Mouse (Mus musculus): ENCODE results near the gene Gnaq. TPM values are rescaled to one million over a fixed set of nuclear protein-coding genes. Genes with fewer than 3 reads are reported as not detected.
"Not testable (repeated sequence)": the region's sequence is repeated elsewhere in the genome, so short reads cannot be mapped to it uniquely, and the experiment has no call there.

Gnaq gene
- total RNA-seq (2021): 57.7 and 62.5 TPM in 2 replicates
- long read RNA-seq, experiment 1, full-length matches to known transcripts: 3 of 14 reads
- long read RNA-seq, experiment 1, partial matches to known transcripts: 0 of 14 reads
- long read RNA-seq, experiment 1, other reads (novel, unspliced or antisense): 11 of 14 reads
- long read RNA-seq, experiment 2, full-length matches to known transcripts: 2 of 11 reads
- long read RNA-seq, experiment 2, partial matches to known transcripts: 0 of 11 reads
- long read RNA-seq, experiment 2, other reads (novel, unspliced or antisense): 9 of 11 reads

GRCm38 (mm10) chr19:16132791-16132864 lies at the start of gene Gnaq:
TSS of gene Gnaq (plus strand) at chr19:16132831.
- no peak for DNase-seq

GRCm38 (mm10) chr19:16083981-16084630 lies 48.5 kb upstream of the Gnaq start:
- DNase-seq: not testable (repeated sequence)

- DNase-seq: no peak
These were observed 47.4 kb upstream of the Gnaq start for GRCm38 (mm10) chr19:16085248-16085647.

GRCm38 (mm10) chr19:16086154-16086553 lies 46.5 kb upstream of the Gnaq start:
- DNase-seq: no peak

GRCm38 (mm10) chr19:16086581-16086980 lies 46.0 kb upstream of the Gnaq start:
- DNase-seq: no peak

- DNase-seq: no peak
These were observed 45.2 kb upstream of the Gnaq start for GRCm38 (mm10) chr19:16087391-16087790.

GRCm38 (mm10) chr19:16093616-16094015 lies 39.0 kb upstream of the Gnaq start:
- DNase-seq: no peak

- DNase-seq: no peak
These were observed 22.7 kb upstream of the Gnaq start for GRCm38 (mm10) chr19:16109901-16110300.

GRCm38 (mm10) chr19:16110670-16111069 lies 22.0 kb upstream of the Gnaq start:
- DNase-seq: no peak

GRCm38 (mm10) chr19:16113295-16113694 lies 19.3 kb upstream of the Gnaq start:
- peak; percentile 30 for DNase-seq

- no peak for DNase-seq
These were observed 14.2 kb upstream of the Gnaq start for GRCm38 (mm10) chr19:16118421-16118820.

- no peak for DNase-seq
These were observed 11.3 kb upstream of the Gnaq start for GRCm38 (mm10) chr19:16121301-16121700.

- DNase-seq: peak; percentile 40
These were observed 3.9 kb upstream of the Gnaq start for GRCm38 (mm10) chr19:16128715-16129114.

GRCm38 (mm10) chr19:16129171-16129570 lies 3.5 kb upstream of the Gnaq start:
- DNase-seq: no peak

GRCm38 (mm10) chr19:16130476-16130875 lies 2.2 kb upstream of the Gnaq start:
- no peak for DNase-seq

GRCm38 (mm10) chr19:16131831-16132230 lies 800 bp upstream of the Gnaq start:
- peak; percentile 31 for DNase-seq

- peak; percentile 97 for DNase-seq
These were observed 266 bp upstream of the Gnaq start for GRCm38 (mm10) chr19:16132340-16132790.

- peak; percentile 87 for DNase-seq
These were observed 462 bp downstream of the Gnaq start for GRCm38 (mm10) chr19:16132865-16133720.

GRCm38 (mm10) chr19:16133721-16134570 lies 1.3 kb downstream of the Gnaq start:
- DNase-seq: no peak

- no peak for DNase-seq
These were observed 5.5 kb downstream of the Gnaq start for GRCm38 (mm10) chr19:16138064-16138580.

GRCm38 (mm10) chr19:16140710-16141109 lies 8.1 kb downstream of the Gnaq start:
- DNase-seq: no peak

GRCm38 (mm10) chr19:16141857-16142256 lies 9.2 kb downstream of the Gnaq start:
- DNase-seq: peak; percentile 35
